Mouse (Mus musculus) erythroblast, embryonic 14.5 days (primary cell): ENCODE data around the gene Catsperg1. TPM values are rescaled to one million over a fixed set of nuclear protein-coding genes. Genes with fewer than 3 reads are reported as not detected.
"Not testable (repeated sequence)": the region's sequence is repeated elsewhere in the genome, so short reads cannot be mapped to it uniquely, and the experiment has no call there.

Experiments
- H3K27me3 ChIP-seq: 2 replicates; pipeline ENCODE4 v1.6.1; 2012; ENCODE audit warnings: inconsistent platforms; ENCODE audit not compliant: control insufficient read depth
- H3K36me3 ChIP-seq: 2 replicates; pipeline ENCODE4 v1.6.1; 2012; ENCODE audit warnings: mild to moderate bottlenecking, inconsistent platforms; ENCODE audit not compliant: control insufficient read depth
- H3K4me1 ChIP-seq: 2 replicates; pipeline ENCODE4 v1.6.1; 2012; ENCODE audit warnings: inconsistent platforms; ENCODE audit not compliant: control insufficient read depth
- H3K4me3 ChIP-seq: replicated peaks from 2 replicates; pipeline ENCODE3; 2012; ENCODE audit warnings: moderate library complexity, mild to moderate bottlenecking, inconsistent platforms
- H3K9me3 ChIP-seq: 2 replicates; pipeline ENCODE4 v1.6.1; 2012; ENCODE audit warnings: low read length, inconsistent platforms, mixed read lengths; ENCODE audit not compliant: control insufficient read depth
- GATA1 ChIP-seq: IDR thresholded peaks from 2 replicates; pipeline ENCODE4 v1.6.1; 2012; ENCODE audit warnings: low read length, inconsistent platforms, mixed read lengths
- TAL1 ChIP-seq: IDR thresholded peaks from 3 replicates; pipeline ENCODE4 v1.6.1; 2012; ENCODE audit warnings: low read length, inconsistent platforms, mixed read lengths
- polyA plus RNA-seq: library from polyadenylated mRNA; stranded (reverse); fragments of >175 nt; gene quantifications from 2 replicates; pipeline ENCODE4 v1.2.3, GENCODE M21; 2012

Gene Catsperg1
- polyA plus RNA-seq, 1 experiment: not detected

- Histone ChIP-seq H3K4me1 (peaks cover 16% of the 10 kb centered on the region), H3K9me3 (no peaks in the 10 kb centered on the region), H3K36me3 (peaks cover 23% of the 10 kb centered on the region), H3K4me3 (peak overlapping the region; percentile 61), H3K27me3 (0 out of 2 replicates have a peak, but pooled peaks cover 3% of the 10 kb centered on the region)
- TF ChIP-seq GATA1 (no peak), TAL1 (no peak)
Measured at GRCm38 (mm10) chr7:29247314-29247700, 33.5 kb upstream of the Catsperg1 start.

- TF ChIP-seq GATA1 (no peak), TAL1 (no peak)
- H3K9me3 ChIP-seq: no peaks in the 10 kb centered on the region
- peaks cover 26% of the 10 kb centered on the region for H3K36me3 ChIP-seq
- no peak overlapping the region for H3K4me3 ChIP-seq
- 0 out of 2 replicates have a peak, but pooled peaks cover 3% of the 10 kb centered on the region for H3K27me3 ChIP-seq
- H3K4me1 ChIP-seq: peaks cover 18% of the 10 kb centered on the region
Measured at GRCm38 (mm10) chr7:29246619-29247313, 32.9 kb upstream of the Catsperg1 start.

- TF ChIP-seq GATA1 (no peak), TAL1 (no peak)
- 0 out of 2 replicates have a peak, but pooled peaks cover 3% of the 10 kb centered on the region for H3K27me3 ChIP-seq
- H3K9me3 ChIP-seq: no peaks in the 10 kb centered on the region
- peaks cover 27% of the 10 kb centered on the region for H3K36me3 ChIP-seq
- H3K4me1 ChIP-seq: peaks cover 26% of the 10 kb centered on the region
- no peak overlapping the region for H3K4me3 ChIP-seq
Measured at GRCm38 (mm10) chr7:29246015-29246414, 32.2 kb upstream of the Catsperg1 start.

GRCm38 (mm10) chr7:29244732-29245416 lies 31.0 kb upstream of the Catsperg1 start:
- H3K36me3 ChIP-seq: peaks cover 27% of the 10 kb centered on the region
- TF ChIP-seq GATA1 (no peak), TAL1 (no peak)
- H3K4me1 ChIP-seq: peaks cover 35% of the 10 kb centered on the region
- H3K27me3 ChIP-seq: 0 out of 2 replicates have a peak, but pooled peaks cover 3% of the 10 kb centered on the region
- H3K9me3 ChIP-seq: no peaks in the 10 kb centered on the region
- H3K4me3 ChIP-seq: no peak overlapping the region

- Histone ChIP-seq H3K4me3 (peak within 1 kb of the TSS; percentile 74), H3K36me3 (peaks cover 3% of the 10 kb centered on the region; the same call in 1 of the 2 replicates), H3K4me1 (peaks cover 44% of the 10 kb centered on the region), H3K9me3 (no peaks in the 10 kb centered on the region), H3K27me3 (peaks cover 10% of the 10 kb centered on the region)
- TF ChIP-seq TAL1: no peak
- no peak for TF ChIP-seq GATA1
Measured at GRCm38 (mm10) chr7:29238019-29238967, 24.5 kb upstream of the Catsperg1 start, which contains the start of gene Yif1b. Gene Yif1b, plus strand, starts transcription at chr7:29238329.

GRCm38 (mm10) chr7:29237596-29237995 lies 23.8 kb upstream of the Catsperg1 start:
- not testable (repeated sequence) for H3K36me3 ChIP-seq, H3K9me3 ChIP-seq
- peak overlapping the region; percentile 74 for H3K4me3 ChIP-seq
- peaks cover 17% of the 10 kb centered on the region for H3K27me3 ChIP-seq
- peaks cover 44% of the 10 kb centered on the region for H3K4me1 ChIP-seq

GRCm38 (mm10) chr7:29236593-29236992 lies 22.8 kb upstream of the Catsperg1 start:
- H3K4me1 ChIP-seq: peaks cover 46% of the 10 kb centered on the region

GRCm38 (mm10) chr7:29234661-29235060 lies 20.8 kb upstream of the Catsperg1 start:
- H3K4me1 ChIP-seq: peaks cover 29% of the 10 kb centered on the region
- no peaks in the 10 kb centered on the region for H3K36me3 ChIP-seq

More at GRCm38 (mm10) chr7:29236593-29236992, 22.8 kb upstream of the Catsperg1 start:
- TF ChIP-seq GATA1: no peak
- TF ChIP-seq TAL1: no peak
- H3K9me3 ChIP-seq: no peaks in the 10 kb centered on the region
- H3K27me3 ChIP-seq: peaks cover 27% of the 10 kb centered on the region
- no peak overlapping the region for H3K4me3 ChIP-seq
- no peaks in the 10 kb centered on the region; the same call in 1 of the 2 replicates for H3K36me3 ChIP-seq

GRCm38 (mm10) chr7:29233745-29234144 lies 19.9 kb upstream of the Catsperg1 start:
- TF ChIP-seq GATA1 (no peak), TAL1 (no peak)
- Histone ChIP-seq H3K27me3 (peaks cover 51% of the 10 kb centered on the region), H3K36me3 (no peaks in the 10 kb centered on the region), H3K9me3 (no peaks in the 10 kb centered on the region), H3K4me1 (peaks cover 20% of the 10 kb centered on the region), H3K4me3 (no peak overlapping the region)

More at GRCm38 (mm10) chr7:29234661-29235060, 20.8 kb upstream of the Catsperg1 start:
- TF ChIP-seq GATA1 (no peak), TAL1 (no peak)
- H3K27me3 ChIP-seq: peaks cover 45% of the 10 kb centered on the region
- H3K4me3 ChIP-seq: no peak overlapping the region
- H3K9me3 ChIP-seq: no peaks in the 10 kb centered on the region
